Mouse (Mus musculus) brain, adult 10 weeks (tissue): ENCODE results near the gene Brat1. TPM values are rescaled to one million over a fixed set of nuclear protein-coding genes. Genes with fewer than 3 reads are reported as not detected.

Experiments
- polyA plus RNA-seq: library from polyadenylated mRNA; stranded (reverse); fragments of 350-450 nt; fragmentation: Illumina TruSeq; extraction: RNeasy Lipid Tissue Mini Kit (QIAGEN cat#74804); gene quantifications from one replicate; pipeline ENCODE4 v1.2.3, GENCODE M21; 2015; ENCODE audit warnings: low read depth, low replicate concordance

Brat1 gene
- polyA plus RNA-seq, result 13.8 TPM

GRCm38 (mm10) chr5:140704378-140705251, at the start of gene Brat1:
Gene Brat1, plus strand, starts transcription at chr5:140705011.

GRCm38 (mm10) chr5:140702103-140702513, 2.7 kb upstream of the Brat1 start, which contains the start of gene Iqce:
Gene Iqce, minus strand, starts transcription at chr5:140702378.

GRCm38 (mm10) chr5:140723822-140724221, 19.0 kb downstream of the Brat1 start, which contains the start of gene Amz1:
Gene Amz1, plus strand, starts transcription at chr5:140724127.

Other genes with a start within 250 kb of the Brat1 start
- 17.4 TPM for gene Chst12, start 199.5 kb upstream of the Brat1 start, polyA plus RNA-seq
- 0.94 TPM for gene Grifin, start 139.9 kb upstream of the Brat1 start, polyA plus RNA-seq
- 20.9 TPM for gene Lfng, start 97.7 kb upstream of the Brat1 start, polyA plus RNA-seq
- gene Ttyh3, start 56.0 kb upstream of the Brat1 start, polyA plus RNA-seq, result 103 TPM
- 43.1 TPM for gene Iqce, start 2.6 kb upstream of the Brat1 start, polyA plus RNA-seq
- gene Amz1, start 19.1 kb downstream of the Brat1 start, polyA plus RNA-seq, result 9.6 TPM
- gene Gna12, start 125.4 kb downstream of the Brat1 start, polyA plus RNA-seq, result 69.4 TPM